Mouse (Mus musculus) stomach, embryonic 15.5 days (tissue): ENCODE measurements at regions not wholly inside any gene's neighbourhood (a gene's known extent, or its start where the extent isn't known, plus 50 kb on each side); places are given as distances from the start of the nearest gene placed in this dataset.

Experiments
- ATAC-seq: fragments of 200-750 bp; cut with Nextera tagmentation; 2 replicates; pipeline ENCODE4 v1.8.0; 2017; ENCODE audit warnings: low read depth, moderate number of reproducible peaks, moderate TSS enrichment; ENCODE audit not compliant: insufficient read depth, low FRiP score
- H3K27ac ChIP-seq: fragments of 300-500 bp; sonication (generic); 2 replicates; pipeline ENCODE4 v1.5.1; 2015; ENCODE audit warnings: mild to moderate bottlenecking, inconsistent platforms
- H3K27me3 ChIP-seq: fragments of 300-500 bp; sonication (generic); replicated peaks from 2 replicates; pipeline ENCODE4 v1.6.1; 2015; ENCODE audit warnings: inconsistent platforms
- H3K36me3 ChIP-seq: fragments of 300-500 bp; sonication (generic); 2 replicates; pipeline ENCODE4 v1.6.1; 2015; ENCODE audit warnings: inconsistent platforms
- H3K4me1 ChIP-seq: fragments of 300-500 bp; sonication (generic); 2 replicates; pipeline ENCODE4 v1.6.1; 2015; ENCODE audit warnings: inconsistent platforms
- H3K4me2 ChIP-seq: fragments of 300-500 bp; sonication (generic); 2 replicates; pipeline ENCODE4 v1.6.1; 2015; ENCODE audit warnings: mild to moderate bottlenecking, inconsistent platforms
- H3K4me3 ChIP-seq: fragments of 300-500 bp; sonication (generic); replicated peaks from 2 replicates; pipeline ENCODE4 v1.5.1; 2015; ENCODE audit warnings: inconsistent platforms
- H3K9ac ChIP-seq: fragments of 300-500 bp; sonication (generic); 2 replicates; pipeline ENCODE4 v1.6.1; 2015; ENCODE audit warnings: inconsistent platforms
- H3K9me3 ChIP-seq: fragments of 300-500 bp; sonication (generic); 2 replicates; pipeline ENCODE4 v1.6.1; 2016; ENCODE audit warnings: inconsistent platforms
- WGBS: fragments of 180-500 bp; shearing (Covaris S2); methylation state at CpG from one replicate; pipeline ENCODE4 v1.1.7; 2015; 5-methylcytosine and 5-hydroxymethylcytosine counted together

GRCm38 (mm10) chr2:51313414-51313813, 164.5 kb upstream of the Rnd3 start:
- no peak for ATAC-seq
- H3K4me2 ChIP-seq = no peak overlapping the region
- no peaks in the 10 kb centered on the region for H3K9me3 ChIP-seq
- H3K27me3 ChIP-seq = no peaks in the 10 kb centered on the region
- H3K4me3 ChIP-seq = no peak overlapping the region
- no peak overlapping the region for H3K9ac ChIP-seq
- no peaks in the 10 kb centered on the region for H3K36me3 ChIP-seq
- no peaks in the 10 kb centered on the region for H3K4me1 ChIP-seq
- 83% methylated on average over 4 of the region's 4 CpGs for WGBS
- no peak overlapping the region for H3K27ac ChIP-seq

GRCm38 (mm10) chr2:51306257-51306656, 157.3 kb upstream of the Rnd3 start:
- H3K4me3 ChIP-seq = no peak overlapping the region
- no peaks in the 10 kb centered on the region for H3K4me1 ChIP-seq
- H3K36me3 ChIP-seq = no peaks in the 10 kb centered on the region
- 82% methylated on average over 1 of the region's 1 CpGs for WGBS
- H3K27ac ChIP-seq = no peak overlapping the region
- ATAC-seq = no peak
- no peaks in the 10 kb centered on the region for H3K27me3 ChIP-seq
- H3K4me2 ChIP-seq = no peak overlapping the region
- no peaks in the 10 kb centered on the region for H3K9me3 ChIP-seq
- H3K9ac ChIP-seq = no peak overlapping the region

- ATAC-seq = no peak
Observed at GRCm38 (mm10) chr2:51305411-51305810, 156.5 kb upstream of the Rnd3 start.

GRCm38 (mm10) chr2:51304694-51305093, 155.8 kb upstream of the Rnd3 start:
- no peak for ATAC-seq
- Histone ChIP-seq H3K9ac (no peak overlapping the region), H3K4me1 (no peaks in the 10 kb centered on the region), H3K9me3 (no peaks in the 10 kb centered on the region), H3K27ac (no peak overlapping the region), H3K27me3 (no peaks in the 10 kb centered on the region), H3K4me2 (no peak overlapping the region), H3K4me3 (no peak overlapping the region), H3K36me3 (no peaks in the 10 kb centered on the region)
- WGBS = 50% methylated on average over 6 of the region's 6 CpGs

More at GRCm38 (mm10) chr2:51305411-51305810, 156.5 kb upstream of the Rnd3 start:
- H3K27ac ChIP-seq = no peak overlapping the region
- H3K9ac ChIP-seq = no peak overlapping the region
- H3K4me3 ChIP-seq = no peak overlapping the region
- 31% methylated on average over 6 of the region's 6 CpGs for WGBS
- no peaks in the 10 kb centered on the region for H3K27me3 ChIP-seq
- no peak overlapping the region for H3K4me2 ChIP-seq
- no peaks in the 10 kb centered on the region for H3K4me1 ChIP-seq
- no peaks in the 10 kb centered on the region for H3K9me3 ChIP-seq
- no peaks in the 10 kb centered on the region for H3K36me3 ChIP-seq

GRCm38 (mm10) chr2:51290659-51291260, 141.8 kb upstream of the Rnd3 start:
- H3K27ac ChIP-seq = no peak overlapping the region
- H3K9me3 ChIP-seq = no peaks in the 10 kb centered on the region
- ATAC-seq = no peak
- H3K4me3 ChIP-seq = no peak overlapping the region
- H3K36me3 ChIP-seq = no peaks in the 10 kb centered on the region
- no peaks in the 10 kb centered on the region for H3K27me3 ChIP-seq
- H3K9ac ChIP-seq = no peak overlapping the region
- 47% methylated on average over 5 of the region's 5 CpGs for whole genome bisulfite sequencing
- H3K4me2 ChIP-seq = no peak overlapping the region
- H3K4me1 ChIP-seq = no peaks in the 10 kb centered on the region

- Histone ChIP-seq H3K9me3 (no peaks in the 10 kb centered on the region), H3K4me2 (no peak overlapping the region), H3K4me3 (no peak overlapping the region), H3K4me1 (no peaks in the 10 kb centered on the region), H3K36me3 (no peaks in the 10 kb centered on the region), H3K27ac (no peak overlapping the region), H3K27me3 (no peaks in the 10 kb centered on the region), H3K9ac (no peak overlapping the region)
- 85% methylated on average over 3 of the region's 3 CpGs for WGBS
- no peak for ATAC-seq
Observed at GRCm38 (mm10) chr2:51288678-51289077, 139.8 kb upstream of the Rnd3 start.

GRCm38 (mm10) chr2:51285632-51286031, 136.7 kb upstream of the Rnd3 start:
- Histone ChIP-seq H3K9me3 (no peaks in the 10 kb centered on the region), H3K4me3 (no peak overlapping the region), H3K36me3 (no peaks in the 10 kb centered on the region), H3K27ac (no peak overlapping the region), H3K27me3 (no peaks in the 10 kb centered on the region), H3K4me1 (no peaks in the 10 kb centered on the region), H3K9ac (no peak overlapping the region), H3K4me2 (no peak overlapping the region)
- 42% methylated on average over 1 of the region's 1 CpGs for WGBS
- no peak for ATAC-seq

GRCm38 (mm10) chr2:51284781-51285225, 135.9 kb upstream of the Rnd3 start:
- no peaks in the 10 kb centered on the region for H3K9me3 ChIP-seq
- H3K27ac ChIP-seq = no peak overlapping the region
- H3K4me2 ChIP-seq = no peak overlapping the region
- 51% methylated on average over 4 of the region's 4 CpGs for WGBS
- no peaks in the 10 kb centered on the region for H3K4me1 ChIP-seq
- H3K4me3 ChIP-seq = no peak overlapping the region
- no peaks in the 10 kb centered on the region for H3K27me3 ChIP-seq
- no peaks in the 10 kb centered on the region for H3K36me3 ChIP-seq
- H3K9ac ChIP-seq = no peak overlapping the region
- ATAC-seq = no peak

GRCm38 (mm10) chr2:51279396-51280045, 130.6 kb upstream of the Rnd3 start:
- Histone ChIP-seq H3K9me3 (no peaks in the 10 kb centered on the region), H3K4me1 (no peaks in the 10 kb centered on the region)
- WGBS = 51% methylated on average over 5 of the region's 5 CpGs

GRCm38 (mm10) chr2:51278824-51279223, 129.9 kb upstream of the Rnd3 start:
- Histone ChIP-seq H3K4me2 (no peak overlapping the region), H3K4me3 (no peak overlapping the region), H3K9me3 (no peaks in the 10 kb centered on the region), H3K4me1 (no peaks in the 10 kb centered on the region), H3K9ac (no peak overlapping the region), H3K27me3 (no peaks in the 10 kb centered on the region), H3K27ac (no peak overlapping the region), H3K36me3 (no peaks in the 10 kb centered on the region)
- ATAC-seq = no peak
- WGBS = 28% methylated on average over 1 of the region's 1 CpGs

More at GRCm38 (mm10) chr2:51279396-51280045, 130.6 kb upstream of the Rnd3 start:
- Histone ChIP-seq H3K27ac (no peak overlapping the region), H3K4me3 (no peak overlapping the region), H3K4me2 (no peak overlapping the region), H3K9ac (no peak overlapping the region), H3K27me3 (no peaks in the 10 kb centered on the region), H3K36me3 (no peaks in the 10 kb centered on the region)
- no peak for ATAC-seq

GRCm38 (mm10) chr2:51278356-51278755, 129.4 kb upstream of the Rnd3 start:
- WGBS = 79% methylated on average over 4 of the region's 4 CpGs
- Histone ChIP-seq H3K9me3 (no peaks in the 10 kb centered on the region), H3K4me1 (no peaks in the 10 kb centered on the region), H3K4me2 (no peak overlapping the region), H3K9ac (no peak overlapping the region), H3K36me3 (no peaks in the 10 kb centered on the region), H3K4me3 (no peak overlapping the region), H3K27me3 (no peaks in the 10 kb centered on the region), H3K27ac (no peak overlapping the region)
- ATAC-seq = no peak

GRCm38 (mm10) chr2:51276591-51276990, 127.7 kb upstream of the Rnd3 start:
- Histone ChIP-seq H3K27ac (no peak overlapping the region), H3K9me3 (no peaks in the 10 kb centered on the region), H3K4me1 (no peaks in the 10 kb centered on the region), H3K36me3 (no peaks in the 10 kb centered on the region), H3K9ac (no peak overlapping the region), H3K4me2 (no peak overlapping the region), H3K4me3 (no peak overlapping the region), H3K27me3 (no peaks in the 10 kb centered on the region)
- ATAC-seq = no peak
- 66% methylated on average over 2 of the region's 2 CpGs for WGBS
